Mouse (Mus musculus): ENCODE measurements at regions not wholly inside any gene's neighbourhood (a gene's known extent, or its start where the extent isn't known, plus 50 kb on each side); places are given as distances from the start of the nearest gene placed in this dataset.

GRCm38 (mm10) chr19:14181661-14182415 lies 268.5 kb downstream of the Olfr1505 start:
- ATAC-seq (replicated peaks; ENCODE audit: poor library complexity) = no peak

GRCm38 (mm10) chr19:14191820-14192219 lies 278.5 kb downstream of the Olfr1505 start:
- ATAC-seq (replicated peaks; ENCODE audit: poor library complexity) = no peak

GRCm38 (mm10) chr19:14197864-14198263 lies 284.5 kb downstream of the Olfr1505 start:
- no peak for ATAC-seq (replicated peaks; ENCODE audit: poor library complexity)

- ATAC-seq (replicated peaks; ENCODE audit: poor library complexity) = no peak
Observed at GRCm38 (mm10) chr19:14220507-14220909, 307.2 kb downstream of the Olfr1505 start.

GRCm38 (mm10) chr19:14225061-14225696 lies 311.8 kb downstream of the Olfr1505 start:
- ATAC-seq (replicated peaks; ENCODE audit: poor library complexity) = peak; percentile 71

- no peak for ATAC-seq (replicated peaks; ENCODE audit: poor library complexity)
Observed at GRCm38 (mm10) chr19:14225787-14226186, 312.5 kb downstream of the Olfr1505 start.

GRCm38 (mm10) chr19:14226521-14226920 lies 313.2 kb downstream of the Olfr1505 start:
- ATAC-seq (replicated peaks; ENCODE audit: poor library complexity) = no peak

- ATAC-seq (replicated peaks; ENCODE audit: poor library complexity) = no peak
Observed at GRCm38 (mm10) chr19:14243565-14243964, 330.2 kb downstream of the Olfr1505 start.

- no peak for ATAC-seq (replicated peaks; ENCODE audit: poor library complexity)
Observed at GRCm38 (mm10) chr19:14246973-14247614, 333.8 kb downstream of the Olfr1505 start.

- ATAC-seq (replicated peaks; ENCODE audit: poor library complexity) = no peak
Observed at GRCm38 (mm10) chr19:14247979-14248378, 334.6 kb downstream of the Olfr1505 start.

GRCm38 (mm10) chr19:14258621-14259051 lies 339.2 kb downstream of the Tle4 start:
- no peak for ATAC-seq (replicated peaks; ENCODE audit: poor library complexity)

- ATAC-seq (replicated peaks; ENCODE audit: poor library complexity) = no peak
Observed at GRCm38 (mm10) chr19:14259223-14259622, 338.6 kb downstream of the Tle4 start.

- ATAC-seq (replicated peaks; ENCODE audit: poor library complexity) = no peak
Observed at GRCm38 (mm10) chr19:14289331-14289737, 308.5 kb downstream of the Tle4 start.

- no peak for ATAC-seq (replicated peaks; ENCODE audit: poor library complexity)
Observed at GRCm38 (mm10) chr19:14290911-14291310, 306.9 kb downstream of the Tle4 start.

GRCm38 (mm10) chr19:14293172-14293571 lies 304.7 kb downstream of the Tle4 start:
- ATAC-seq (replicated peaks; ENCODE audit: poor library complexity) = no peak

- ATAC-seq (replicated peaks; ENCODE audit: poor library complexity) = no peak
Observed at GRCm38 (mm10) chr19:14301176-14301943, 296.5 kb downstream of the Tle4 start.

- ATAC-seq (replicated peaks; ENCODE audit: poor library complexity) = no peak
Observed at GRCm38 (mm10) chr19:14314301-14314700, 283.6 kb downstream of the Tle4 start.

- no peak for ATAC-seq (replicated peaks; ENCODE audit: poor library complexity)
Observed at GRCm38 (mm10) chr19:14319677-14320191, 278.1 kb downstream of the Tle4 start.

GRCm38 (mm10) chr19:14325353-14326052 lies 272.3 kb downstream of the Tle4 start:
- no peak for ATAC-seq (replicated peaks; ENCODE audit: poor library complexity)

All from megakaryocyte progenitor cell, adult 5-6 weeks (primary cell).